Mouse (Mus musculus) embryonic facial prominence, embryonic 14.5 days (tissue): ENCODE results near the gene Polr2l. TPM values are rescaled to one million over a fixed set of nuclear protein-coding genes. Genes with fewer than 3 reads are reported as not detected.
A peak's percentile ranks its signal among the peaks of the same experiment; 100 is the strongest.

Source experiments
- ATAC-seq: fragments of 200-750 bp; cut with Nextera tagmentation; 2 replicates; pipeline ENCODE4 v1.8.0; 2017; ENCODE audit warnings: low read depth, moderate number of reproducible peaks, moderate TSS enrichment
- DNase-seq: peaks from one replicate; pipeline ENCODE4 v3.0.0-alpha.2; 2015; ENCODE audit warnings: low spot score
- H3K27ac ChIP-seq: fragments of 300-500 bp; sonication (generic); replicated peaks from 2 replicates; pipeline ENCODE4 v1.5.1; 2014; ENCODE audit warnings: low read depth, mild to moderate bottlenecking, low read length, moderate library complexity
- H3K27me3 ChIP-seq: fragments of 300-500 bp; sonication (generic); replicated peaks from 2 replicates; pipeline ENCODE4 v1.6.1; 2014; ENCODE audit warnings: low read length; ENCODE audit not compliant: control insufficient read depth, insufficient read depth
- H3K36me3 ChIP-seq: fragments of 300-500 bp; sonication (generic); 2 replicates; pipeline ENCODE4 v1.6.1; 2014; ENCODE audit warnings: low read length, mixed read lengths; ENCODE audit not compliant: control insufficient read depth, insufficient read depth
- H3K4me1 ChIP-seq: fragments of 300-500 bp; sonication (generic); 2 replicates; pipeline ENCODE4 v1.6.1; 2014; ENCODE audit warnings: antibody characterized with exemption, low read length; ENCODE audit not compliant: control insufficient read depth, insufficient read depth
- H3K4me2 ChIP-seq: fragments of 300-500 bp; sonication (generic); 2 replicates; pipeline ENCODE4 v1.6.1; 2014; ENCODE audit warnings: low read depth, mild to moderate bottlenecking, low read length, moderate library complexity, mixed read lengths
- H3K4me3 ChIP-seq: fragments of 300-500 bp; sonication (generic); 2 replicates; pipeline ENCODE4 v1.5.1; 2014; ENCODE audit warnings: low read depth, mild to moderate bottlenecking, low read length
- H3K9ac ChIP-seq: fragments of 300-500 bp; sonication (generic); 2 replicates; pipeline ENCODE4 v1.6.1; 2014; ENCODE audit warnings: low read depth, mild to moderate bottlenecking, low read length, moderate library complexity, mixed read lengths
- H3K9me3 ChIP-seq: fragments of 300-500 bp; sonication (generic); 2 replicates; pipeline ENCODE4 v1.6.1; 2016; ENCODE audit warnings: low read length; ENCODE audit not compliant: control insufficient read depth
- WGBS: fragments of 180-500 bp; shearing (Covaris S2); extraction: QIAGEN DNeasy Blood & Tissue Kit; methylation state at CpG from one replicate; pipeline ENCODE4 v1.1.7; 2014; 5-methylcytosine and 5-hydroxymethylcytosine counted together
- polyA plus RNA-seq: library from polyadenylated mRNA; unstranded; fragments of >200 nt; fragmentation: Nextera tagmentation; extraction: Ambion mirVana; gene quantifications from 2 replicates; pipeline ENCODE4 v1.2.1, GENCODE M21; 2014

Polr2l gene
- polyA plus RNA-seq, 1 experiment from 2014 or later = 65.2 TPM

DNA sequence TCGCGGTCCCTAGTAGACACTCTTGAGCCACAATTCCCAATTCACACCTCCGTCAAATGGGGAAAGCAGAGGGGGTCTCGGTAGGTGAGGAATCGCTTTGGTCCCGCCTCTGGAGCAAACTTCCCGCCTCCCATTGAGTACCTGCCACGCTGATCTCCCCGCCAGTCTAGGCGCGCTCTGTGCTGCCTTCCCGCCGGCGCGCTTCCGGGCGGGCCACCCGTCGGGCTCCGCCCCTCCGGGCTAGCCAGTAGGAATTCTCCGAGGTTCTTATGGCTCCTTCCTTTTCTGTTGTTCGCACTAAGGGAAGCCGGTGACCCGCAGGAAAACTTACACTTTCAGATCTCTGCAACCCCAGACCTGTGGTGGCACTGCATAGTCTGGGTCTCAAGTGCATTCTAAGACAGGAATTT is 31.1 kb downstream of the Polr2l start, which contains the start of gene Pidd1:
Pidd1 (minus strand) TSS at position 198 of the 410 bp plus-strand sequence.
- Histone ChIP-seq H3K27ac (peak within 1 kb of the TSS; percentile 4; the same call in 1 of the 2 replicates), H3K4me1 (peaks cover 23% of the 10 kb centered on the region), H3K9ac (peak within 1 kb of the TSS; percentile 56), H3K27me3 (no peaks in the 10 kb centered on the region), H3K4me2 (peak within 1 kb of the TSS; percentile 67), H3K36me3 (peaks cover 34% of the 10 kb centered on the region), H3K9me3 (no peaks in the 10 kb centered on the region), H3K4me3 (peak within 1 kb of the TSS; percentile 40)
- ATAC-seq (peak; percentile 63), DNase-seq (peak; percentile 92)
- under 1% methylated on average over 22 of the region's 25 CpGs for WGBS

DNA sequence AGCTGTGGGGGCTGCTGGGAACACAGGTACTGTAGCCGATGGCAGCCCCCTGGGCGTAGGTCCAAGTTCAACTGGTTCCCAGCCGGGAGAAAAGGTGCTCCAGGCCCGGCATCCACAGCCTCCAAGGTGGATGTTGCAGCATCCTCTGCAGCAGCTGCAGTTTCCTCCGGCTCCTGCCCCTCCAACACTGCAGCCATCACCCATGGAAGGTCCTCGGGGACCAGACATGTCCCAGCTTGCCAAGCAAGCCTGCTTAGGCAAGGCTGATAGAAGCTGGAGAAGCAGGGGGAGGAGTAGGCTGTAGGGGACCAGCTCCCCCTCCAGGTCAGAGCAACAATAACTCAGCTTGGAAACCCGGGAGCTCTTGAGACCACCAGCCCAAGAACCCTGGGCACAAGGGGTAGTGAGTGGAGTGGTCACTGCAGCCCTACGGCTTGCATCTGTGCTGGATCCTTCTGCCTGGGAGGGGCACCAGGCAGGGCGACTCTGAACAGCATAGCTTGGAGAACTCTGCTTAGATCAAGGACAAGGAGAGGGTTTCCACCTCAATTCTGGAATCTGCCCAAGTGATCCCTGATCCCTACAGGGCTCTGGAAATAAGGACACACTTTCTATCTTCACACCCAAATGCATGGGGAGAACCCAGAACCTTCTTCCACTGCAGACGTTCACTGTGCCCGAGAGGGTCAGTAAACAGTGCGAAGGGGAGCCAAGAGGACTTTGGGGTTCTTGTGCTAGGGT is 31.7 kb downstream of the Polr2l start:
- Histone ChIP-seq H3K27me3 (no peaks in the 10 kb centered on the region), H3K4me2 (peak overlapping the region; percentile 67), H3K36me3 (peaks cover 35% of the 10 kb centered on the region), H3K9me3 (no peaks in the 10 kb centered on the region), H3K4me1 (peaks cover 17% of the 10 kb centered on the region), H3K4me3 (peak overlapping the region; percentile 40), H3K9ac (peak overlapping the region; percentile 56), H3K27ac (0 out of 2 replicates have a peak overlapping the region, but pooled peaks have one; percentile 4)
- WGBS = 14% methylated on average over 9 of the region's 12 CpGs
- peak; percentile 20 for ATAC-seq
- peak; percentile 84 for DNase-seq

DNA sequence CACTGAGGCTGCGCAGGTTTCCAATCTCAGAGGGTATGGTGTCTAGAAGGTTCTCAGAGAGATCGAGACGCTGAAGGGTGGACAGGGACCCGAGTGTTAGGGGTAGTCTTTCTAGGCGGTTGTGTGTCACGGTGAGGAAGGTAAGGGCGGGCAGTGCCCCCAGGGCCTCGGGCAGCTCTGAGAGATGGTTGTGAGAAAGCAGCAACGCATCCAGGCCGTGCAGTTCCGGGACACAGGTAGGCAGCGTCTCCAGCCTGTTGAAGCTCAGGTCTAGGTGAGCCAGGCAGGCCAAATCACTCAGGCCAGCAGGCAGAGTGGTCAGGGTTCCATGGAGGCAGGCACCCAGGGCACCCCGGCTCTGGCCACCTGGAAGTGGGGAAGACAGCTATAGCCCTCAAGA is 32.7 kb downstream of the Polr2l start:
- Histone ChIP-seq H3K9ac (peak overlapping the region; percentile 45), H3K27ac (no peak overlapping the region), H3K4me2 (peak overlapping the region; percentile 67), H3K4me3 (no peak overlapping the region; the same call in 1 of the 2 replicates), H3K27me3 (no peaks in the 10 kb centered on the region), H3K36me3 (peaks cover 36% of the 10 kb centered on the region), H3K9me3 (no peaks in the 10 kb centered on the region), H3K4me1 (peaks cover 15% of the 10 kb centered on the region)
- 87% methylated on average over 11 of the region's 13 CpGs for WGBS
- no peak for DNase-seq
- ATAC-seq = no peak

DNA sequence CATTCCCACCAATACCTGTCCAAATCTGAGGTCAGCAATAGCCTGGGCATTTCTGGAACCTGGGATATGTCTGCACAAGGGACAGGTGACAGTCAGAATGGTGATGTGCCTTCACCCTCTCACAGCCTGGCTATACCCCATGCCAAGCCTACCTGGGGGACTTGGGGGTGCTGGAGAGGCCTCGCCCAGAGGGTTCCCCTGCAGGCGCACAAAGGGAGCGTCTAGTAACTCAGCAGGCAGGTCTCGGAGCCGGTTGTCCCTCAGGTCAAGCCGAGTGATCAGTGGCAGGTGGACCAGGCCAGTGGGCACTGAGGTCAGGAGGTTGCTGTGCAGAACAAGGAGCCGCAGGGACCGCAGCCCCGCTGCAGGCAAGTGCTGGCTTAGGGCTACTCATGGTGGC is 33.5 kb downstream of the Polr2l start:
- no peak for DNase-seq
- H3K4me1 ChIP-seq = peaks cover 22% of the 10 kb centered on the region
- 0 out of 2 replicates have a peak overlapping the region, but pooled peaks have one; percentile 45 for H3K9ac ChIP-seq
- ATAC-seq = no peak
- H3K36me3 ChIP-seq = peaks cover 36% of the 10 kb centered on the region
- H3K4me3 ChIP-seq = no peak overlapping the region
- no peaks in the 10 kb centered on the region for H3K27me3 ChIP-seq
- WGBS = 88% methylated on average over 9 of the region's 9 CpGs
- no peak overlapping the region for H3K4me2 ChIP-seq
- no peaks in the 10 kb centered on the region for H3K9me3 ChIP-seq
- no peak overlapping the region for H3K27ac ChIP-seq

DNA sequence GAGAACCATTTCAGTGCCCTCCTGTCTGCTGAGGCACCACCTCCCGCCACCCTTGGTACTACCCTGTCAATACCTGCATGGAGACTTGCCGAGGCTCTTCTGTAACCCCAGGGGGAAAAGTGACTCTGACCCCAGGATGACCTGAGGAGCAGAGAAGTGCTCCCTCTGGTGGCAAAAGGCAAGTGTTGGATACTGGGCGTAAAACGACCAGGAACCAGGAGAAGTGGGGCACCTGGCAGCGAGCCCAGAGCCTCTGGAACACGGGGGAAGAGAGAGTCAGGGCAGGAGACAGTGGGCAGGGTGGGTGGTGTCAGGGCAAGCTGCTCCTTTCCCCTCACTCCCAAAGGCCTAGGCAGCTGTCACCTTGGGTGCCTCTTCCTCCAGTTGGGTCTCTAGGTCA is 34.3 kb downstream of the Polr2l start:
- no peak overlapping the region for H3K4me2 ChIP-seq
- H3K9ac ChIP-seq = no peak overlapping the region
- no peak overlapping the region for H3K4me3 ChIP-seq
- H3K27me3 ChIP-seq = no peaks in the 10 kb centered on the region
- WGBS = 24% methylated on average over 6 of the region's 6 CpGs
- peaks cover 36% of the 10 kb centered on the region for H3K36me3 ChIP-seq
- peaks cover 28% of the 10 kb centered on the region for H3K4me1 ChIP-seq
- H3K9me3 ChIP-seq = no peaks in the 10 kb centered on the region
- peak; percentile 61 for DNase-seq
- no peak for ATAC-seq
- H3K27ac ChIP-seq = no peak overlapping the region

DNA sequence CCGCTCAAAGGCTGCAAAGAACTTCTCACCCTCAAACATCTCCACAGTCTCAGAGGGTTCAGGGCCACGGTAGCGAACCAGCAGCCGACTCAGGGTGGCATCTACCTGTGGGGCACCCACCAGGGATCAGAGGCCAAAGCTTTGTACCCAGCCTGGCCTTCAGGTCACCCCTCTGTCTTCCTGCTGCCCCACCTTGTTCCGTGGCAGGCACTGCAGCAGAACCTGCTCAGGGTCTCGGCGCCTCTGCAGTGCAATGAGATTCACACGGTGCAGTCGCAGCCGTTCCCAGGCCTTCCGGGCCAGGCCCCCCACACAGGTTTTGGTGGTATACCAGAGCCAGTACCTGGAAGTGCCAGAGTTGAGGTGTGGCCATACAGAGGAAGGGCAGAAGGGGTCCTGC is 35.1 kb downstream of the Polr2l start:
- Histone ChIP-seq H3K9ac (no peak overlapping the region), H3K4me1 (peaks cover 32% of the 10 kb centered on the region)
- 90% methylated on average over 8 of the region's 11 CpGs for WGBS

DNA sequence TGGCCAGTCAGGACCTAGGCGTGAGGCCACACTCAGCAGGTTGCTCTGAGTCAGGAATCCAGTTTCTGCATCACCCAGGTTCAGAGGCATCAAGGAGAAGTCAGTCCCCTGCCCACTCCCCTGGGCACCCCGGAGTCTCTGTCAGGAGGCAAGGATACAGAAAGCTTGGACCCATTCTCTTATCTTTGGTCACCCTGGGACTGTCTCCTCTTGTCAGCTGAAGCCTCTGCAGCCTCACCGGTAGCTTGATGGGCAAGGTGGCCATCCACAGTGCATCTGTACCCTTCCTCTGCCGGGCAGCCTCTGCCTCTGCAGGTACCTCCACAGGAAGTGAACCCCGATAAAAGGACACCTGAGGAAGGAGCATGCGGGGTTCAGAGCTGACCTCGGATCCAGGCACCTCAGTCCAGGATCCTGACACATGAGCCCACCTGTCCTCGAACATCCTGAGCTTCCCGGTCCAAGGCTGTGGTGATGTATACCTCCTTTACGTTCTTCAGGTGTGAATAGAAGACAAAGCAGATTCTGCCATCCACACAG is 35.7 kb downstream of the Polr2l start:
- H3K4me1 ChIP-seq = peaks cover 33% of the 10 kb centered on the region
- no peak overlapping the region for H3K9ac ChIP-seq

More for the DNA sequence above, 35.1 kb downstream of the Polr2l start:
- H3K36me3 ChIP-seq = peaks cover 36% of the 10 kb centered on the region
- H3K4me2 ChIP-seq = no peak overlapping the region
- DNase-seq (no peak), ATAC-seq (no peak)
- no peak overlapping the region for H3K27ac ChIP-seq
- H3K4me3 ChIP-seq = no peak overlapping the region
- no peaks in the 10 kb centered on the region for H3K9me3 ChIP-seq
- H3K27me3 ChIP-seq = no peaks in the 10 kb centered on the region

DNA sequence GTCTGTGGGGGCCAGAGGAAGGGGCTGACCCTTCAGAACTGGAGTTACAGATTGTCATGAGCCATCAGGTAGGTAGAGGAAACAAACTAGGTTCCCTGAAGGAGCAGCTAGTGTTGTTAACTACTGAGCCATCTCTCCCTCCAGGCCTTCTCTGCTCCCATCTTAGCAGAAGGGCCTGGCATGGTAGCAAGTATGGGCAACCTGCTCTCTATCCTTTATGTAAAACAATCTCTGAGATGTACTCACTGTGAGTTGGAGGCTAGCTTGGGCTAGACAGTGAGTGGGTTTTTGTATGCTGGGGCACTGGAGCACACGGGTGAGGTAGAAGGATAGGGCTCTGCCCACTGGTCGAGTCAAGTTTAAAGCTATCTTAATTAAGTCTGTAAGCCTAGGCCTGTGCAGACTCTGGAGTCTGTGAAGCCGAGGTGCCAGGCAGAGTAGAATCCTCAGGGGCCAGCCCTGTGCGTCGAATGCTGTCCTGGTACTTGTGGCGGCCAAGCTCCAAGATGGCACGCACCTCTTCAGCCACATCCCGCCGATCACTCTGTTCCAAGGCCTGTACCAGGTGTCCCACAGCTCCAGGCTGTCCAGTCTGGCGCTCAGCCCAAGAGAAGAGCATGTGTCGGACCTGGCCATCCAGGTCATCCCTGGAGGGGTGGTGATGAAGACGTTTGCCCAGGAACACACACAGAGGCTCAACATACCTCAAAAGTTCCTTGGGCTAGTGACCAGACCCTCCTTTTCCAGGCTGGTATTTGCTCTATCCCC is 36.5 kb downstream of the Polr2l start:
- 88% methylated on average over 12 of the region's 12 CpGs for WGBS
- no peak overlapping the region for H3K9ac ChIP-seq
- H3K27me3 ChIP-seq = no peaks in the 10 kb centered on the region
- DNase-seq = no peak
- peaks cover 34% of the 10 kb centered on the region for H3K4me1 ChIP-seq
- H3K9me3 ChIP-seq = no peaks in the 10 kb centered on the region
- H3K4me3 ChIP-seq = no peak overlapping the region
- no peak for ATAC-seq
- no peak overlapping the region for H3K4me2 ChIP-seq
- H3K36me3 ChIP-seq = peaks cover 41% of the 10 kb centered on the region
- no peak overlapping the region for H3K27ac ChIP-seq

More for the DNA sequence above, 35.7 kb downstream of the Polr2l start:
- no peak overlapping the region for H3K27ac ChIP-seq
- no peak overlapping the region for H3K4me2 ChIP-seq
- no peaks in the 10 kb centered on the region for H3K9me3 ChIP-seq
- H3K27me3 ChIP-seq = no peaks in the 10 kb centered on the region
- DNase-seq = no peak
- no peak overlapping the region for H3K4me3 ChIP-seq
- WGBS = 96% methylated on average over 10 of the region's 10 CpGs
- peaks cover 36% of the 10 kb centered on the region for H3K36me3 ChIP-seq
- ATAC-seq = no peak
